Mouse (Mus musculus) monocyte, adult 2 months (primary cell): ENCODE results near the gene Coa5.

Experiments
- DNase-seq, 2 experiments: peaks; one replicate each; pipeline ENCODE4 v3.0.0; 2022; ENCODE audit warnings: low spot score in 2 of 2, low read depth in 1 of 2

The Coa5 gene

GRCm38 (mm10) chr1:37368768-37369385 lies 61.0 kb downstream of the Coa5 start:
- DNase-seq: no peak

GRCm38 (mm10) chr1:37368125-37368524 lies 61.8 kb downstream of the Coa5 start:
- no peak for DNase-seq
